In the genomic region with DNA sequence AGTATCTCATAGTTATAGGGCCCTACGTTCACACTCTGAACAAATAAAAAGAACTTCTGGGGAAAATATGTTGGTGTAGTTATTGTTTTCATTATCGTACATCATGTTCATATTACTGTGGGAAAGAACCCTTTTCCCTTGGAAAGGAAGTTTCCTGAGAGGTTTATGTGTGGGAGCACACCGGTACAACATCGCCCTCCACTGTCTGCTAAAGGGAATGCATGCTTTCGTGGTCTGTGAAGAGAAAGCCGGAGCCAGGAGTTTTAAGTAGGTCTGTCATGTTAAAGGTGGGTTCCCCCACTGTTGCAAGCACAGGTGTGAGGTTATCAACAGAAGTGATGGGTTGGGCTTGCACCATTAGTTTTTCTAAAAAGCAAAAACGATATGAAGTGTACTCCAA, we compare ENCODE assay signal across 8 mouse cellular contexts.
A peak's percentile ranks its signal among the peaks of the same experiment; 100 is the strongest.
DNase-seq lines count a peak whose midpoint lies in the region; ATAC-seq and TF ChIP-seq lines count a peak whose summit lies in the region.

No protein-coding gene starts in this region.

- H3K9me3 ChIP-seq in liver, embryonic 11.5 days (ENCODE audit: control insufficient read depth, low read length) = no peaks in the 10 kb centered on the region
- H3K9me3 ChIP-seq in embryonic facial prominence, embryonic 11.5 days (replicated peaks; ENCODE audit: control insufficient read depth, low read length) = no peaks in the 10 kb centered on the region

- H3K9ac ChIP-seq in liver, adult 2 months (ENCODE audit: low read depth, low read length) = no peak overlapping the region
- H3K9ac ChIP-seq in liver, embryonic 11.5 days (ENCODE audit: low read depth, low read length) = no peak overlapping the region
- H3K9ac ChIP-seq in embryonic facial prominence, embryonic 11.5 days (replicated peaks; ENCODE audit: low read length) = no peak overlapping the region

- no peak overlapping the region for H3ac ChIP-seq in myocyte (ENCODE audit: control insufficient read depth, insufficient read length)

- TF ChIP-seq POLR2A in liver, adult 2 months (IDR thresholded peaks at IDR 0.05; ENCODE audit: extremely low read depth, insufficient read depth, low read length) = no peak
- TF ChIP-seq POLR2A in myocyte (IDR thresholded peaks at IDR 0.05; ENCODE audit: insufficient read length, low read depth) = no peak

- WGBS in liver, adult 2 months = 17% methylated on average over 7 of the region's 7 CpGs
- WGBS in liver, embryonic 11.5 days = 34% methylated on average over 7 of the region's 7 CpGs
- 16% methylated on average over 7 of the region's 7 CpGs for WGBS in embryonic facial prominence, embryonic 11.5 days

- peak; percentile 64; the same call in 1 of the 2 replicates for TF ChIP-seq CTCF in liver, adult 2 months (IDR thresholded peaks at IDR 0.05; ENCODE audit: low read depth, low read length)

- H3K79me2 ChIP-seq in liver, adult 2 months (ENCODE audit: control insufficient read depth, insufficient read depth, low read length) = no peaks in the 10 kb centered on the region
- H3K79me2 ChIP-seq in myocyte (ENCODE audit: control insufficient read depth, insufficient read depth) = no peaks in the 10 kb centered on the region

- H3K4me1 ChIP-seq in liver, adult 2 months (ENCODE audit: control insufficient read depth, insufficient read depth, low read length) = peaks cover 14% of the 10 kb centered on the region
- H3K4me1 ChIP-seq in liver, embryonic 11.5 days (replicated peaks; ENCODE audit: control insufficient read depth, insufficient read depth, low read length) = no peaks in the 10 kb centered on the region; the same call in 1 of the 2 replicates
- no peaks in the 10 kb centered on the region; the same call in 1 of the 2 replicates for H3K4me1 ChIP-seq in embryonic facial prominence, embryonic 11.5 days (ENCODE audit: control insufficient read depth, insufficient read depth, low read length)

- no peak overlapping the region for H3K27ac ChIP-seq in liver, adult 2 months (replicated peaks; ENCODE audit: insufficient read depth, low read depth, low read length)
- no peak overlapping the region for H3K27ac ChIP-seq in liver, embryonic 11.5 days (ENCODE audit: low read depth, low read length)
- H3K27ac ChIP-seq in embryonic facial prominence, embryonic 11.5 days (replicated peaks; ENCODE audit: low read depth, low read length) = no peak overlapping the region

- no peak overlapping the region for H3K4me2 ChIP-seq in liver, embryonic 11.5 days
- H3K4me2 ChIP-seq in embryonic facial prominence, embryonic 11.5 days (ENCODE audit: low read depth, low read length) = no peak overlapping the region
- H3K4me2 ChIP-seq in myocyte (ENCODE audit: low read depth) = peak overlapping the region; percentile 22

- no peak for ATAC-seq in liver, embryonic 11.5 days (replicated peaks; ENCODE audit: low FRiP score)
- ATAC-seq in embryonic facial prominence, embryonic 11.5 days (replicated peaks; ENCODE audit: insufficient number of reproducible peaks, low FRiP score, low TSS enrichment, low read depth) = no peak

- peak; percentile 65 for DNase-seq in liver, adult 2 months (ENCODE audit: extremely low read depth, low read depth, low spot score)
- DNase-seq in liver, embryonic 11.5 days (ENCODE audit: low spot score) = no peak
- DNase-seq in adrenal gland, postnatal 10 days = peak; percentile 77
- peak; percentile 90 for DNase-seq in embryonic facial prominence, embryonic 11.5 days (ENCODE audit: low spot score)
- DNase-seq in induced T-regulatory cell, adult 2 months (ENCODE audit: low read depth) = peak; percentile 12
- peak; percentile 67 to 74 for DNase-seq in left cerebral cortex, adult 18-20 months (ENCODE audit: low spot score in 2 of 2)
- DNase-seq in T-cell, adult 2 months (ENCODE audit: low spot score) = no peak

- H3K4me3 ChIP-seq in liver, adult 2 months (ENCODE audit: insufficient read depth, low read depth, low read length) = no peak overlapping the region
- no peak overlapping the region for H3K4me3 ChIP-seq in liver, embryonic 11.5 days (ENCODE audit: low read depth, low read length)
- H3K4me3 ChIP-seq in embryonic facial prominence, embryonic 11.5 days (ENCODE audit: low read depth, low read length) = no peak overlapping the region
- no peak overlapping the region for H3K4me3 ChIP-seq in myocyte

- no peaks in the 10 kb centered on the region for H3K27me3 ChIP-seq in liver, adult 2 months (ENCODE audit: control insufficient read depth, insufficient read depth, low read length)
- H3K27me3 ChIP-seq in liver, embryonic 11.5 days (replicated peaks; ENCODE audit: control insufficient read depth, insufficient read depth, low read length) = no peaks in the 10 kb centered on the region
- 0 out of 2 replicates have a peak, but pooled peaks cover 2% of the 10 kb centered on the region for H3K27me3 ChIP-seq in embryonic facial prominence, embryonic 11.5 days (ENCODE audit: control insufficient read depth, insufficient read depth, low read length)
- H3K27me3 ChIP-seq in myocyte (ENCODE audit: control insufficient read depth, insufficient read depth, insufficient read length) = no peaks in the 10 kb centered on the region

- no peaks in the 10 kb centered on the region for H3K36me3 ChIP-seq in liver, adult 2 months (ENCODE audit: control insufficient read depth, insufficient read depth, low read length)
- no peaks in the 10 kb centered on the region for H3K36me3 ChIP-seq in liver, embryonic 11.5 days (ENCODE audit: control insufficient read depth, insufficient read depth, low read length)
- no peaks in the 10 kb centered on the region for H3K36me3 ChIP-seq in embryonic facial prominence, embryonic 11.5 days (replicated peaks; ENCODE audit: control insufficient read depth, insufficient read depth, low read depth, low read length)
- H3K36me3 ChIP-seq in myocyte (ENCODE audit: control insufficient read depth, insufficient read depth) = no peaks in the 10 kb centered on the region

TF ChIP-seq in myocyte, 11 proteins besides CTCF, POLR2A, EP300 and RAD21:
- TF ChIP-seq POLR2AphosphoS2 (IDR thresholded peaks at IDR 0.05; ENCODE audit: insufficient read length, low read depth) (no peak), REST (IDR thresholded peaks at IDR 0.05; ENCODE audit: insufficient read depth, insufficient read length) (no peak), USF1 (IDR thresholded peaks at IDR 0.05; ENCODE audit: low read depth) (no peak), SRF (IDR thresholded peaks at IDR 0.05; ENCODE audit: control insufficient read depth, insufficient read length, low read depth) (no peak), MAX (IDR thresholded peaks at IDR 0.05; ENCODE audit: low read depth) (no peak), CEBPB (IDR thresholded peaks at IDR 0.05; ENCODE audit: insufficient read depth, poor library complexity, severe bottlenecking) (no peak), MYOG (IDR thresholded peaks at IDR 0.05; ENCODE audit: control insufficient read depth in 1 of 3, insufficient read depth in 1 of 3, insufficient read length in 2 of 3, low read depth in 2 of 3) (no peak), MYOD1 (IDR thresholded peaks at IDR 0.05; ENCODE audit: control insufficient read depth in 1 of 3, insufficient read length in 2 of 3, low read depth in 2 of 3) (no peak), E2F4 (IDR thresholded peaks at IDR 0.05; ENCODE audit: insufficient read depth) (no peak), TCF3 (IDR thresholded peaks at IDR 0.05; ENCODE audit: insufficient read length, low read depth) (no peak)
TF ChIP-seq in myocyte: peak in this region for 0.

Comparison
In these comparisons a context has a peak if more than half of its experiments do, and no peak if none do; other contexts are left out.
1. DNase-seq: peak in liver, adult 2 months (single experiment), adrenal gland, postnatal 10 days (single experiment), embryonic facial prominence, embryonic 11.5 days (single experiment), induced T-regulatory cell, adult 2 months (single experiment) and left cerebral cortex, adult 18-20 months (2 of 2); none in liver, embryonic 11.5 days (single experiment) and T-cell, adult 2 months (single experiment).